Mouse (Mus musculus) neural tube, embryonic 13.5 days (tissue): ENCODE measurements at regions not wholly inside any gene's neighbourhood (a gene's known extent, or its start where the extent isn't known, plus 50 kb on each side); places are given as distances from the start of the nearest gene placed in this dataset.

Source experiments
- ATAC-seq: fragments of 200-750 bp; cut with Nextera tagmentation; 2 replicates; pipeline ENCODE4 v1.8.0; 2017; ENCODE audit warnings: low read depth, mild to moderate bottlenecking, moderate TSS enrichment, moderate library complexity
- H3K27ac ChIP-seq: fragments of 300-500 bp; sonication (generic); replicated peaks from 2 replicates; pipeline ENCODE4 v1.5.1; 2015; ENCODE audit warnings: moderate library complexity, mild to moderate bottlenecking, inconsistent platforms
- H3K27me3 ChIP-seq: fragments of 300-500 bp; sonication (generic); 2 replicates; pipeline ENCODE4 v1.6.1; 2015; ENCODE audit warnings: mild to moderate bottlenecking, inconsistent platforms
- H3K36me3 ChIP-seq: fragments of 300-500 bp; sonication (generic); 2 replicates; pipeline ENCODE4 v1.6.1; 2015; ENCODE audit warnings: mild to moderate bottlenecking, inconsistent platforms
- H3K4me1 ChIP-seq: fragments of 300-500 bp; sonication (generic); replicated peaks from 2 replicates; pipeline ENCODE4 v1.6.1; 2015; ENCODE audit warnings: inconsistent platforms
- H3K4me2 ChIP-seq: fragments of 300-500 bp; sonication (generic); 2 replicates; pipeline ENCODE4 v1.6.1; 2015; ENCODE audit warnings: inconsistent platforms, mild to moderate bottlenecking, moderate library complexity
- H3K4me3 ChIP-seq: fragments of 300-500 bp; sonication (generic); 2 replicates; pipeline ENCODE4 v1.5.1; 2015; ENCODE audit warnings: mild to moderate bottlenecking, inconsistent platforms
- H3K9ac ChIP-seq: fragments of 300-500 bp; sonication (generic); 2 replicates; pipeline ENCODE4 v1.6.1; 2015; ENCODE audit warnings: moderate library complexity, mild to moderate bottlenecking, inconsistent platforms
- H3K9me3 ChIP-seq: fragments of 300-500 bp; sonication (generic); 2 replicates; pipeline ENCODE4 v1.6.1; 2016; ENCODE audit warnings: inconsistent platforms
- WGBS: fragments of 180-500 bp; shearing (Covaris S2); methylation state at CpG from one replicate; pipeline ENCODE4 v1.1.7; 2015; 5-methylcytosine and 5-hydroxymethylcytosine counted together

DNA sequence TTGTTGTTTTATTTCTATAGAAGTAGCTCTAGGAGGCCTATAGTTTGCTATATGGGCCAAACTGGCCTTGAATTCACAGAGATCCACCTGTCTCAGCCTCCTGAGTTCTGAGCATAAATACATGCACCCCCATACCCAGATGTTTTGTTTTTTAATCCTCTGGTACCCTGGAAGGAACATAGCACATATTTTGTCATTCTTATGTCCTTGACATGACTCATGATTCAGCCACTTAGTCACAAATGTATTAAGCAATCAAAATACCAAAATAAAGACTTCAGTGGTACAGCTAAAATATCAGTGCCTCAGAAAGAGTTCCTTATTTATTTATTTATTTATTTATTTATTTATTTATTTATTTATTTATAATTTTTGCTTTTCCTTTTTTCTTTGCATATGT is 1428.3 kb downstream of the Gsdmc2 start:
- H3K4me2 ChIP-seq = no peak overlapping the region
- H3K27me3 ChIP-seq = no peaks in the 10 kb centered on the region
- no peak overlapping the region for H3K27ac ChIP-seq
- H3K9ac ChIP-seq = no peak overlapping the region
- ATAC-seq = no peak
- H3K36me3 ChIP-seq = no peaks in the 10 kb centered on the region
- no peak overlapping the region for H3K4me3 ChIP-seq
- H3K4me1 ChIP-seq = no peaks in the 10 kb centered on the region
- H3K9me3 ChIP-seq = no peaks in the 10 kb centered on the region

- ATAC-seq = no peak
- no peak overlapping the region for H3K27ac ChIP-seq
These were observed 1431.3 kb downstream of the Gsdmc2 start for GRCm38 (mm10) chr15:62413694-62414093.

DNA sequence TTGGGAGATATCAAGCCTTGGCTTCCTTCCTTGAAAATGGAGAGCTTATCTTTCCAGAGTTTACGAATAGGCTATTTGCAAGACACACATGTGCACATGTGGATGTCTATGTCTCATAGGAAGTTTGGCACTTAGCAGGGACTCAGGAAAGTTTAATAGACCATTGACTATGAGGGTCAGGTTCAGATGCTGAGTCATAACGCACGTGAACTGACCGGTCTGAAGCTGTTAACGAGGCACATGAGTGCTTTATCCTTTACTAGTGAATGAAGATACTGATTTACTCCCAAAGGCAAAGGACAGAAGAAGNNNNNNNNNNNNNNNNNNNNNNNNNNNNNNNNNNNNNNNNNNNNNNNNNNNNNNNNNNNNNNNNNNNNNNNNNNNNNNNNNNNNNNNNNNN is 1442.8 kb downstream of the Gsdmc2 start:
- no peak overlapping the region for H3K27ac ChIP-seq
- H3K9ac ChIP-seq = no peak overlapping the region
- H3K27me3 ChIP-seq = no peaks in the 10 kb centered on the region
- H3K9me3 ChIP-seq = no peaks in the 10 kb centered on the region
- H3K4me1 ChIP-seq = no peaks in the 10 kb centered on the region
- WGBS = 94% methylated on average over 5 of the region's 5 CpGs
- H3K4me2 ChIP-seq = no peak overlapping the region
- H3K4me3 ChIP-seq = no peak overlapping the region
- no peaks in the 10 kb centered on the region for H3K36me3 ChIP-seq
- no peak for ATAC-seq

More at GRCm38 (mm10) chr15:62413694-62414093, 1431.3 kb downstream of the Gsdmc2 start:
- Histone ChIP-seq H3K4me2 (no peak overlapping the region), H3K27me3 (no peaks in the 10 kb centered on the region), H3K4me3 (no peak overlapping the region), H3K9ac (no peak overlapping the region), H3K4me1 (no peaks in the 10 kb centered on the region), H3K36me3 (no peaks in the 10 kb centered on the region), H3K9me3 (no peaks in the 10 kb centered on the region)
- WGBS = 93% methylated on average over 2 of the region's 2 CpGs

GRCm38 (mm10) chr15:62400984-62401609 is 1443.9 kb downstream of the Gsdmc2 start:
- H3K27ac ChIP-seq = no peak overlapping the region
- 79% methylated on average over 4 of the region's 4 CpGs for WGBS
- H3K9me3 ChIP-seq = no peaks in the 10 kb centered on the region
- no peaks in the 10 kb centered on the region for H3K36me3 ChIP-seq
- no peak overlapping the region for H3K4me3 ChIP-seq
- no peak overlapping the region for H3K4me2 ChIP-seq
- ATAC-seq = no peak
- H3K4me1 ChIP-seq = no peaks in the 10 kb centered on the region
- no peaks in the 10 kb centered on the region for H3K27me3 ChIP-seq
- no peak overlapping the region for H3K9ac ChIP-seq

DNA sequence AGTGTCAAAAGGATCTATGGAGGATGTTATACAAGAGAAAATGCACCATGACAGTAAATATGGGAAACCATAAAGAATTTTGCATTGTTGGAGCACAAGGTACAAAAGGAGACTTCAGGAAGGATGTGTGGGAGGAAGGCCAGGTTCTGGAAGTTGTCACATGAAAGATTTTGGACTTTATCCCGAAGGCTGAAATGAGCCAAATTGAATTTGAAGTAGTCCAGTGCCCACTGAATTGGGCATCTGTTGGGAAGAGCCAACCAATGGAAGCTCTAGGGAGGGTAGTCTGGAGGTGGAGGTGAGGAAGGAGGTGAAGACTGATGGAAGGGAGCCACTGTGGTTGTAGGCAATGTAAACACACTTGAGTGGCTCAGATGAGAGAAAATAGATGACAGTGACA is 1445.6 kb downstream of the Gsdmc2 start:
- Histone ChIP-seq H3K4me1 (no peaks in the 10 kb centered on the region), H3K27me3 (no peaks in the 10 kb centered on the region), H3K9me3 (no peaks in the 10 kb centered on the region), H3K36me3 (no peaks in the 10 kb centered on the region), H3K27ac (no peak overlapping the region), H3K4me3 (no peak overlapping the region), H3K9ac (no peak overlapping the region), H3K4me2 (no peak overlapping the region)
- no peak for ATAC-seq
- WGBS = 85% methylated on average over 1 of the region's 1 CpGs

DNA sequence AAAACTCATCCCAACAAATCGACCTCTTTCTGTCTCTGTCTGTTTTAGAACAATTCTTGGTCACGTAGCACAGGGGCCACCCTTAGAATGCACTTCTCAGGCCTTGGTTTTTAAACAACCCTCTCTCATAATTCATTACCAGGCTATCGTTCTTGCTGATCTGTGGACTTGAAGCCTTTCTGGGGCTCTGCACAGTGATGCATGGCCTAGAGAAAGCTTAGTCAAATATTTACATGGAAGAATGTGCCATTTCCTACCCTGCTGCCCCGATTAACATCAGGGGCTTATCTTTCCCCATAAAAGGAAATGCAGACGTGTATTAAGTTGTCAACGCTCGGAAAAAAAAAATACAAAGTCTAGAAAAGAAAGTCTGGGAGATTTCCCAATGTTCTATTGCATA is 1448.0 kb downstream of the Gsdmc2 start:
- H3K9ac ChIP-seq = no peak overlapping the region
- no peak for ATAC-seq
- WGBS = 81% methylated on average over 7 of the region's 7 CpGs

GRCm38 (mm10) chr15:62395377-62395776 is 1449.6 kb downstream of the Gsdmc2 start:
- no peaks in the 10 kb centered on the region for H3K4me1 ChIP-seq
- no peaks in the 10 kb centered on the region for H3K9me3 ChIP-seq
- H3K4me2 ChIP-seq = no peak overlapping the region
- H3K27ac ChIP-seq = no peak overlapping the region
- no peaks in the 10 kb centered on the region for H3K36me3 ChIP-seq
- no peak overlapping the region for H3K4me3 ChIP-seq
- no peaks in the 10 kb centered on the region for H3K27me3 ChIP-seq
- no peak overlapping the region for H3K9ac ChIP-seq
- no peak for ATAC-seq
- 90% methylated on average over 2 of the region's 2 CpGs for WGBS

More for the DNA sequence above, 1448.0 kb downstream of the Gsdmc2 start:
- Histone ChIP-seq H3K27me3 (no peaks in the 10 kb centered on the region), H3K9me3 (no peaks in the 10 kb centered on the region), H3K36me3 (no peaks in the 10 kb centered on the region), H3K27ac (no peak overlapping the region), H3K4me1 (no peaks in the 10 kb centered on the region), H3K4me2 (no peak overlapping the region), H3K4me3 (no peak overlapping the region)

- no peak for ATAC-seq
- H3K4me1 ChIP-seq = no peaks in the 10 kb centered on the region
- no peak overlapping the region for H3K4me3 ChIP-seq
- no peaks in the 10 kb centered on the region for H3K9me3 ChIP-seq
- no peaks in the 10 kb centered on the region for H3K36me3 ChIP-seq
- no peak overlapping the region for H3K9ac ChIP-seq
- H3K27me3 ChIP-seq = no peaks in the 10 kb centered on the region
- 86% methylated on average over 3 of the region's 3 CpGs for WGBS
- H3K4me2 ChIP-seq = no peak overlapping the region
- no peak overlapping the region for H3K27ac ChIP-seq
These were observed 1451.6 kb downstream of the Gsdmc2 start for GRCm38 (mm10) chr15:62393416-62393815.

DNA sequence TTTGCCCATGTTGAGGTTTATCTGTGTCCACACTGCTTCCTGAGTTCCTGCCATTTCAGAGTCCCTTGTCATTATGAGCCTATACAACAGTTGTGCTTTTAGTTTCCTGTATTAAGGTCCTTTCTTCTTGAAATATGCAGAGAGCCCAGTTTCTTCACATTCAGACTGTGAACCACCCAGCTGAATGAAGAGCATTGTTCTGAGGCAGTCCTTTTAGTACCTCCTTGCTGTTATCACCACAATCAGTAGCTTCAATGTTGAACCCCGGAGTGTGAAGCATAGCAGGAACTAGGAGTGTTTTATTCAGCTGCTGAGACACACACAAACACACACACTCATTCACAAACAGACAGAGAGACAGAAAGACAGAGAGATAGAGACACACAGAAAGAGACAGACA is 1452.1 kb downstream of the Gsdmc2 start:
- ATAC-seq = no peak
- Histone ChIP-seq H3K4me2 (no peak overlapping the region), H3K9ac (no peak overlapping the region), H3K9me3 (no peaks in the 10 kb centered on the region), H3K27me3 (no peaks in the 10 kb centered on the region), H3K4me3 (no peak overlapping the region), H3K27ac (no peak overlapping the region), H3K4me1 (no peaks in the 10 kb centered on the region), H3K36me3 (no peaks in the 10 kb centered on the region)
- WGBS = 54% methylated on average over 1 of the region's 1 CpGs

DNA sequence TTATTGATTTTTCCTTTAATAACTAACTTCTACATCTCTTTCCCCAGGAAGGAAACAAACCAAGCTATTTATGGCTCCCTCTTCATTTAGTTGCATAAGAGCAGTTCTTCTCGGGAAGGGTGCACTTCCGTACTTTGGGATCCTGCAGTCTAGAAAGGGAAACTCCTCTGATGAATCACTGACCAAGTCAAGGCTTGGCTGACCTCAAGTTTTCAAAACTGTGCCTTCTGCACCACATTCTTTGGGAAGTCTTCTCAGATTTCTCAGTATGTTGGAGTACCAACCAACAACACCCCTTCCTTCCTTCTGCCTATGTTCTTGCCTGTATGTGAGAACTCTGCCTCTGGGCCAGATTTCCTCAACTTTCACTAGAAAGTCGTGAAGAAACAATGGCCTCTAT is 1452.6 kb downstream of the Gsdmc2 start:
- ATAC-seq = no peak
- H3K27me3 ChIP-seq = no peaks in the 10 kb centered on the region
- H3K36me3 ChIP-seq = no peaks in the 10 kb centered on the region
- no peak overlapping the region for H3K27ac ChIP-seq
- WGBS = 65% methylated on average over 3 of the region's 3 CpGs
- no peak overlapping the region for H3K4me2 ChIP-seq
- no peak overlapping the region for H3K4me3 ChIP-seq
- H3K9ac ChIP-seq = no peak overlapping the region
- H3K4me1 ChIP-seq = no peaks in the 10 kb centered on the region
- H3K9me3 ChIP-seq = no peaks in the 10 kb centered on the region

DNA sequence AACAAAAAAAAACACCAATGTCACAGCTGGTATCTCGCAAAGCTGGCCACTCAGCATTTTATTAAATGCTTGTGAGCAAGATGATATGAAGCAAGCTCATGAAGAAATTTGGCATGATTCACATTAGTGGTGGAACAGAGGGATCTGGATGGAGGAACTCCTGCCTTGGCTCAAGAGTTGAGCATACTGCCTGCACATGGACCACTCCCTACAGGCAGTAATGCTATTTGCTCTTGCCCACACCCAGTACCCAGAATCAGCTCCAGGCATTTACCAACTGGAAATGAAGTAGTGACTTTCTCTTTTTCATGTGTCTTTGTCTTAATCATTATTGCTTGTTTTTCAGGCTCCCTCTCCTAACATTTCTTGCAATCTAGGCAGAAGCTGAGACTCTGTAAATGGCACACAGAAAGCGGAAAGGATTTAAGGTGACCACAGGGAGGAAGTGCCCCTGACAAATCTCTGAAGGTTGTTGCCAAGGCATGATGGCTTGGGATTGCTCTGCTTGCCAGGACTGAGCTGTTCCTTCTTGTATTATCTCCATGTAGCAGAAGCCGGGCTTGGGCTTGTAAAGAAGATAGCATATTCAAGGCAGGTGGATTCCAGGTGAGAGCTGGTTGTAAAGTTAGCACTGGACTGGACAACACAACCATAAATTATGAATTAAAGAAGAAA is 1455.4 kb downstream of the Gsdmc2 start:
- H3K36me3 ChIP-seq = no peaks in the 10 kb centered on the region
- H3K9ac ChIP-seq = no peak overlapping the region
- ATAC-seq = no peak
- H3K9me3 ChIP-seq = no peaks in the 10 kb centered on the region
- no peak overlapping the region for H3K4me3 ChIP-seq
- H3K4me1 ChIP-seq = no peaks in the 10 kb centered on the region
- no peaks in the 10 kb centered on the region for H3K27me3 ChIP-seq
- WGBS = 95% methylated on average over 3 of the region's 3 CpGs
- H3K27ac ChIP-seq = no peak overlapping the region
- H3K4me2 ChIP-seq = no peak overlapping the region

DNA sequence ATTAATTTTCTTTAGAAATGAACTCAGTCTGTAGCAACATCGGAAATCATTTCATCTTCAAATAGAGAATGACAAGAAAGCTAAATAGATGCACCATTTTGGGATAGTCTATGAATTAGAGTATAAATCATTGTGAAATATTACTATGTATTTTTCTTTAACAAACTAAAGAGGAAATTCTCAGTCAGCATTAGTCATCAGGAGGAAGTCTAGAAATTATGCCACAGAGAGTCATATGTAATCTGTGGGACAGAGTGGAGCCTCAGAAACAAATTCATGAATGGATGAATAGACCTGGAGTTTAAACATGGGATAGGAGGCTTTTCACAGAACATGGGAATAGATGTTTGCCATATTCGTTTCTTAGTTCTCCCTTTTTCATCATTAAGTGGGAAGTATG is 1459.4 kb upstream of the A1bg start:
- 0 out of 2 replicates have a peak, but pooled peaks cover 5% of the 10 kb centered on the region for H3K9me3 ChIP-seq
- 86% methylated on average over 2 of the region's 2 CpGs for WGBS
- no peak overlapping the region for H3K4me3 ChIP-seq
- no peaks in the 10 kb centered on the region for H3K36me3 ChIP-seq
- no peaks in the 10 kb centered on the region for H3K27me3 ChIP-seq
- no peak overlapping the region for H3K9ac ChIP-seq
- no peak for ATAC-seq
- no peak overlapping the region for H3K27ac ChIP-seq
- no peaks in the 10 kb centered on the region for H3K4me1 ChIP-seq
- H3K4me2 ChIP-seq = no peak overlapping the region

DNA sequence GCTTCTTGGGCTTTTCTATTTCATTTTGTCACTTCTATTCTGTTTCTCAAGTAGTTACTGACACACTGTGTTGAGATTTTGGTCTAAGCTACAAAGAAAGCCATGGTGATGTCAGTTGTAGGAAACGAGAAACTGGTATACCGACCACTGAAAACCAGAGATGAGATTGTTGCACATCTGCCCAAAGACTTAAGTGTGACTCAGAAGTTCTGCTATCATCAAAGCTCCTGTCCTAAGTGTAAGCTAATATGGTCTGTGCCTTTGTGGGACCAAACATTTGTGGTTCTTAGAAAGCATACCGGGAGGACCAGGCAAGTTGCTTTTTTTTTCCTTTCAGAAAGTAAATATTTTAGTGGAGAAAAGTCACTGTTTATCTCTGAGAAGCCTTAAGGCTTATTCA is 1451.8 kb upstream of the A1bg start:
- Histone ChIP-seq H3K4me1 (no peaks in the 10 kb centered on the region), H3K27me3 (no peaks in the 10 kb centered on the region), H3K36me3 (no peaks in the 10 kb centered on the region), H3K9ac (no peak overlapping the region), H3K9me3 (no peaks in the 10 kb centered on the region), H3K4me3 (no peak overlapping the region), H3K27ac (no peak overlapping the region), H3K4me2 (no peak overlapping the region)
- ATAC-seq = no peak
- WGBS = 90% methylated on average over 3 of the region's 3 CpGs
